Mouse (Mus musculus): Measurements from ENCODE around the gene Gm38119. TPM values are rescaled to one million over a fixed set of nuclear protein-coding genes. Genes with fewer than 3 reads are reported as not detected.

Gene Gm38119
- polyA plus RNA-seq, 1 experiment from 2014 or later, result not detected

Other genes starting within 250 kb of the Gm38119 start
- not detected in 2 replicates for gene Sprr4, start 238.6 kb downstream of the Gm38119 start, polyA plus RNA-seq (2015; fragmentation: Nextera tagmentation; extraction: Ambion mirVana)
- not detected in 2 replicates for gene 2310046K23Rik, start 204.6 kb downstream of the Gm38119 start, polyA plus RNA-seq (2015; fragmentation: Nextera tagmentation; extraction: Ambion mirVana)
- 0.14 TPM in 1 of 2 replicates, not detected in the other for gene Ivl, start 165.4 kb downstream of the Gm38119 start, polyA plus RNA-seq (2015; fragmentation: Nextera tagmentation; extraction: Ambion mirVana)
- not detected in 2 replicates for gene Smcp, start 150.1 kb downstream of the Gm38119 start, polyA plus RNA-seq (2015; fragmentation: Nextera tagmentation; extraction: Ambion mirVana)
- gene 2210017I01Rik, start 131.6 kb downstream of the Gm38119 start, polyA plus RNA-seq (2015; fragmentation: Nextera tagmentation; extraction: Ambion mirVana), result not detected in 2 replicates
- not detected in 2 replicates for gene Lce6a, start 117.4 kb downstream of the Gm38119 start, polyA plus RNA-seq (2015; fragmentation: Nextera tagmentation; extraction: Ambion mirVana)
- gene Lce1a1, start 90.8 kb downstream of the Gm38119 start, polyA plus RNA-seq (2015; fragmentation: Nextera tagmentation; extraction: Ambion mirVana), result not detected in 2 replicates
- not detected in 2 replicates for gene Lce1b, start 82.2 kb downstream of the Gm38119 start, polyA plus RNA-seq (2015; fragmentation: Nextera tagmentation; extraction: Ambion mirVana)
- not detected in 2 replicates for gene Lce1a2, start 68.8 kb downstream of the Gm38119 start, polyA plus RNA-seq (2015; fragmentation: Nextera tagmentation; extraction: Ambion mirVana)
- gene Lce1c, start 59.8 kb downstream of the Gm38119 start, polyA plus RNA-seq (2015; fragmentation: Nextera tagmentation; extraction: Ambion mirVana), result not detected in 2 replicates
- not detected in 2 replicates for gene Lce1d, start 51.9 kb downstream of the Gm38119 start, polyA plus RNA-seq (2015; fragmentation: Nextera tagmentation; extraction: Ambion mirVana)
- not detected in 2 replicates for gene Lce1e, start 30.0 kb downstream of the Gm38119 start, polyA plus RNA-seq (2015; fragmentation: Nextera tagmentation; extraction: Ambion mirVana)
- not detected in 2 replicates for gene Lce1f, start 18.7 kb downstream of the Gm38119 start, polyA plus RNA-seq (2015; fragmentation: Nextera tagmentation; extraction: Ambion mirVana)
- not detected in 2 replicates for gene Lce1g, start 13.2 kb upstream of the Gm38119 start, polyA plus RNA-seq (2015; fragmentation: Nextera tagmentation; extraction: Ambion mirVana)
- gene Lce1h, start 26.0 kb upstream of the Gm38119 start, polyA plus RNA-seq (2015; fragmentation: Nextera tagmentation; extraction: Ambion mirVana), result not detected in 2 replicates
- not detected in 2 replicates for gene Lce1i, start 39.8 kb upstream of the Gm38119 start, polyA plus RNA-seq (2015; fragmentation: Nextera tagmentation; extraction: Ambion mirVana)
- not detected in 2 replicates for gene Lce1j, start 51.4 kb upstream of the Gm38119 start, polyA plus RNA-seq (2015; fragmentation: Nextera tagmentation; extraction: Ambion mirVana)
- not detected in 2 replicates for gene Lce1k, start 68.8 kb upstream of the Gm38119 start, polyA plus RNA-seq (2015; fragmentation: Nextera tagmentation; extraction: Ambion mirVana)
- not detected in 2 replicates for gene Kprp, start 88.2 kb upstream of the Gm38119 start, polyA plus RNA-seq (2015; fragmentation: Nextera tagmentation; extraction: Ambion mirVana)
- not detected in 2 replicates for gene Lce1l, start 112.2 kb upstream of the Gm38119 start, polyA plus RNA-seq (2015; fragmentation: Nextera tagmentation; extraction: Ambion mirVana)
- not detected in 2 replicates for gene 2310050C09Rik, start 131.1 kb upstream of the Gm38119 start, polyA plus RNA-seq (2015; fragmentation: Nextera tagmentation; extraction: Ambion mirVana)
- gene Lce3a, start 187.1 kb upstream of the Gm38119 start, polyA plus RNA-seq (2015; fragmentation: Nextera tagmentation; extraction: Ambion mirVana), result 0.42 TPM in 1 of 2 replicates, not detected in the other
- gene Lce3b, start 193.9 kb upstream of the Gm38119 start, polyA plus RNA-seq (2015; fragmentation: Nextera tagmentation; extraction: Ambion mirVana), result not detected in 2 replicates
- gene Lce3c, start 205.4 kb upstream of the Gm38119 start, polyA plus RNA-seq (2015; fragmentation: Nextera tagmentation; extraction: Ambion mirVana), result not detected in 2 replicates
- gene Lce3d, start 218.3 kb upstream of the Gm38119 start, polyA plus RNA-seq (2015; fragmentation: Nextera tagmentation; extraction: Ambion mirVana), result not detected in 2 replicates
- gene Lce3e, start 228.0 kb upstream of the Gm38119 start, polyA plus RNA-seq (2015; fragmentation: Nextera tagmentation; extraction: Ambion mirVana), result not detected in 2 replicates